Mouse (Mus musculus): ENCODE results near the gene Zfp526.

DNA sequence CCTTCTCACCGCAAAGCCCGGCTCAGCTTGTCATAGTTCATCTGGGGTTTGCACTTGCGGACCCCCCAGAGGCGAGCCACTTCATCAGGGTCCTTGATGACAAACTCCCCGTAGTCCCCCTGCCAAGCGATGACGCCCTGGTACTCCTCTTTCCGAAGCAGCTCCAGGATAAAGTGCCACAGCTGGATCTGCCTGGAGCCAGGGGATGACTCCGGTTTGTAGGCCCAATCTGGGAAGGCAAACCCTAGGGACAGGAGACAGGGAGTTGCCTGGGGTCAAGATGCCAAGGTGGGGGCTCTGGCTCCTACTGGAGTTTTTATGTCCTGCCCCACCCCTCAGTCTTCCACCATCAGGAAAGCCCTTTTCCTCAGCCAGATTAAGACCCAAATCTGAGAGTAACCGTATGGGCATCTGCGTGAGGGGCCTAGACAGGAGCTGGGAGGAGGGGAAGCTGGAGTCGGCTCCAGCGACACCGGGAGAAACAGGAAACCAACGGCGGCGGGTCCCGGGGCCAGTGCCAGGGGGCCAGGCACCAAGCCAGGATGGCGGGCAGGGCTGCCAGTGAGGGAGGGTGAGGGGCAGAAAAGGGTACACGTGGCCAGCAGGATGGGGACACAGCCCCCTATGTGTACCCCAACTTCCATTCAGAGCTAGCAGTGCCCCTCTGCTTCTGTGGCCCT, 25.0 kb downstream of the Zfp526 start:
- TF ChIP-seq CTCF (IDR thresholded peaks at IDR 0.05; ENCODE audit: borderline replicate concordance, insufficient read depth, low read length): no peak
- no peak for TF ChIP-seq POLR2A (IDR thresholded peaks at IDR 0.05; ENCODE audit: low read depth, low read length)

All from embryonic fibroblast, embryonic 13.5 days (primary cell).